Mouse (Mus musculus): Measurements from ENCODE around the gene Sec14l1.

- no peak for TF ChIP-seq POLR2A (IDR thresholded peaks at IDR 0.05; ENCODE audit: low read depth, low read length)
- TF ChIP-seq CTCF (IDR thresholded peaks at IDR 0.05; ENCODE audit: extremely low read depth, insufficient read depth, insufficient read length, insufficient replicate concordance), result no peak
Observed at GRCm38 (mm10) chr11:117156725-117157124, 41.8 kb downstream of the Sec14l1 start.

All from spleen, adult 2 months (tissue).